In the genomic region with DNA sequence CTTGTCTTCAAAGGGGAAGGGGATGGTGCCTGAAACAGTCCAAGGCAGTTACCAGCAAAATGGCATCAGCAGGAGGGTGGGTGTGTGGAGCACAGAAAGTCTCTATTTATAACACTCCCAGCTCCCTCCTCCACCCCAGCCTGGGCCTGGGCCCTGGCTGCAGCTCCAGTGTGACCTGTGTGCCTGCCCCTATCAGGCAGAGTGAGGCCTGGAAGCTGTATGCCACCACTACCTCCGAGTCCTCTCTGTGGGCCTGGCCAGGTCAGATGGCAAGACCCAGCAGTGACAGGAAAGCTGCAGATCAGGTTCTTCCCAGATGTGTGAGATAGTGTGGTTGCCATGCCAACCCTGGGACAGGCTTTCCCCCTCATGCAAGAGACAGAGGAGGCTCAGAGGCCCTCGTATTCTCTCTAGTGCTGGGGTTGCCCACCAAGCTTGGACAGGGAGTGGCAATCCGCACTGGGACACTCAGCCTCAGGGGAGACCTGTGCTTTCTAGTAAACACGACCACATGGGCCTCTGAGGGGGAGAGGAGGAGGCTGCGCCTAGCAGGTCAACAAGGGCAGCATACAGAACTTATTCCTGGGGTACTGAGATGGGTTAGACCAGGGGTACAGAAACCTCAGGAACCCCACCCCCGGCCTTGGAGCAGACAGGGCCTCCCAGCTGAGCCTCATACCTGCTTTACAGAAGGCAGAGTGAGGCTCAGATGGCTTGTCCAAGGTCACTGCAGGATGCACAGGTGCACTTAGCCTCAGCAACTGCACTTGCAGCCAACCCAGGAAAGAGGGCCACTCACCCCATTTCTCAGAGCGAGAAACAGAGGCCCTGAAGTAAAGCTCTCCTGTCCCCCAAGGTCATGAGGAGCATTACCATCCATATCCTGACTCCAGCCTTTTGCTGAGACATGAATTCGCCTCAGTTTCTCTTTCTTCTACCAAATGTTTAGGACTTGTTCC, we compare ENCODE assay signal across 8 mouse cellular contexts. TPM values are rescaled to one million over a fixed set of nuclear protein-coding genes. Genes with fewer than 3 reads are reported as not detected.
DNase-seq lines count a peak whose midpoint lies in the region; ATAC-seq and TF ChIP-seq lines count a peak whose summit lies in the region.

No protein-coding gene starts in this region.

- peaks cover 5% of the 10 kb centered on the region; the same call in 1 of the 2 replicates for H3K79me2 ChIP-seq in liver, adult 2 months (ENCODE audit: control insufficient read depth, insufficient read depth, low read length)

- H3K9ac ChIP-seq in liver, adult 2 months (ENCODE audit: low read depth, low read length), result no peak overlapping the region
- peak overlapping the region; percentile 86; the same call in 1 of the 2 replicates for H3K9ac ChIP-seq in intestine, embryonic 15.5 days

- peak; percentile 10; the same call in 1 of the 2 replicates for ATAC-seq in intestine, embryonic 15.5 days
- ATAC-seq in erythroid progenitor cell, adult 5-6 weeks (replicated peaks; ENCODE audit: low FRiP score, poor library complexity, severe bottlenecking), result no peak

- H3K27me3 ChIP-seq in liver, adult 2 months (ENCODE audit: control insufficient read depth, insufficient read depth, low read length), result no peaks in the 10 kb centered on the region
- H3K27me3 ChIP-seq in erythroblast, embryonic 14.5 days (ENCODE audit: control insufficient read depth), result no peaks in the 10 kb centered on the region
- no peaks in the 10 kb centered on the region for H3K27me3 ChIP-seq in intestine, embryonic 15.5 days (replicated peaks)

- no peak overlapping the region for H3K27ac ChIP-seq in liver, adult 2 months (replicated peaks; ENCODE audit: insufficient read depth, low read depth, low read length)
- H3K27ac ChIP-seq in intestine, embryonic 15.5 days, result peak overlapping the region; percentile 44; the same call in 1 of the 2 replicates

- peak overlapping the region; percentile 91 for H3K4me2 ChIP-seq in intestine, embryonic 15.5 days (replicated peaks)

- peak overlapping the region; percentile 92; the same call in 1 of the 2 replicates for H3K4me3 ChIP-seq in liver, adult 2 months (ENCODE audit: insufficient read depth, low read depth, low read length)
- peak overlapping the region; percentile 87 for H3K4me3 ChIP-seq in erythroblast, embryonic 14.5 days (replicated peaks)
- H3K4me3 ChIP-seq in intestine, embryonic 15.5 days (replicated peaks), result peak overlapping the region; percentile 83

- H3K4me1 ChIP-seq in liver, adult 2 months (ENCODE audit: control insufficient read depth, insufficient read depth, low read length), result peaks cover 7% of the 10 kb centered on the region; the same call in 1 of the 2 replicates
- H3K4me1 ChIP-seq in erythroblast, embryonic 14.5 days (ENCODE audit: control insufficient read depth), result peaks cover 41% of the 10 kb centered on the region
- peaks cover 34% of the 10 kb centered on the region for H3K4me1 ChIP-seq in intestine, embryonic 15.5 days (replicated peaks)

- WGBS in liver, adult 2 months, result 64% methylated on average over 8 of the region's 8 CpGs
- WGBS in intestine, embryonic 15.5 days, result 41% methylated on average over 8 of the region's 8 CpGs

- DNase-seq in liver, adult 2 months (ENCODE audit: extremely low read depth, low read depth, low spot score), result no peak
- no peak for DNase-seq in liver
- peak; percentile 21 for DNase-seq in brain, embryonic 14.5 days (ENCODE audit: low read depth)
- peak; percentile 16 for DNase-seq in naive thymus-derived CD4-positive, alpha-beta T cell, adult 2 months (ENCODE audit: low read depth)
- DNase-seq in yolk sac, embryonic 10.5 days (ENCODE audit: low spot score), result no peak

- H3K36me3 ChIP-seq in liver, adult 2 months (ENCODE audit: control insufficient read depth, insufficient read depth, low read length), result peaks cover 2% of the 10 kb centered on the region; the same call in 1 of the 2 replicates
- peaks cover 19% of the 10 kb centered on the region for H3K36me3 ChIP-seq in erythroblast, embryonic 14.5 days (ENCODE audit: control insufficient read depth)
- no peaks in the 10 kb centered on the region for H3K36me3 ChIP-seq in intestine, embryonic 15.5 days

- H3K9me3 ChIP-seq in erythroblast, embryonic 14.5 days (ENCODE audit: control insufficient read depth, low read length), result peaks cover 3% of the 10 kb centered on the region
- no peaks in the 10 kb centered on the region for H3K9me3 ChIP-seq in intestine, embryonic 15.5 days

- no peak for TF ChIP-seq POLR2A in liver, adult 2 months (IDR thresholded peaks at IDR 0.05; ENCODE audit: extremely low read depth, insufficient read depth, low read length)
- TF ChIP-seq POLR2A in brain, embryonic 14.5 days (IDR thresholded peaks at IDR 0.05; ENCODE audit: borderline replicate concordance, extremely low read depth, insufficient read depth, insufficient read length, poor library complexity, severe bottlenecking), result no peak

- TF ChIP-seq CTCF in liver, adult 2 months (IDR thresholded peaks at IDR 0.05; ENCODE audit: low read depth, low read length), result no peak
- no peak for TF ChIP-seq CTCF in brain, embryonic 14.5 days (IDR thresholded peaks at IDR 0.05; ENCODE audit: borderline replicate concordance, extremely low read depth, insufficient read depth, insufficient read length)

RNA-seq across cellular contexts. Expression of gene Sh3glb2, which starts 1.3 kb away (rescaled TPM):
- 23.3 and 23.5 TPM in 2 replicates for total RNA-seq in liver, adult 2 months (2014; rRNA removed)
- polyA plus RNA-seq in liver, adult 2 months (2012; rRNA removed), result 50.0 and 62.0 TPM in 2 replicates
- 304 and 410 TPM in 2 replicates for polyA plus RNA-seq in brain, embryonic 14.5 days (2012; rRNA removed)
- polyA plus RNA-seq in erythroblast, embryonic 14.5 days (2012), result 1.8 TPM in 2 replicates
- polyA plus RNA-seq in intestine, embryonic 15.5 days (2015; fragmentation: Nextera tagmentation; extraction: Ambion mirVana), result 68.4 and 69.4 TPM in 2 replicates
- 6.5 and 8.4 TPM in 2 replicates for total RNA-seq in erythroid progenitor cell, adult 5-6 weeks (2015; ENCODE audit: low replicate concordance)
- total RNA-seq in erythroid progenitor cell, adult 5-6 weeks (2017; ENCODE audit: low replicate concordance), result 5.4 and 10.8 TPM in 2 replicates

RNA-seq across cellular contexts. Expression of gene Miga2, which starts 6.2 kb away (rescaled TPM):
- 30.7 and 37.2 TPM in 2 replicates for total RNA-seq in liver, adult 2 months (2014; rRNA removed)
- polyA plus RNA-seq in liver, adult 2 months (2012; rRNA removed), result 46.5 and 52.2 TPM in 2 replicates
- 40.4 and 43.8 TPM in 2 replicates for polyA plus RNA-seq in brain, embryonic 14.5 days (2012; rRNA removed)
- 0.95 and 1.2 TPM in 2 replicates for polyA plus RNA-seq in erythroblast, embryonic 14.5 days (2012)
- 20.9 and 24.1 TPM in 2 replicates for polyA plus RNA-seq in intestine, embryonic 15.5 days (2015; fragmentation: Nextera tagmentation; extraction: Ambion mirVana)
- 3.8 and 7.2 TPM in 2 replicates for total RNA-seq in erythroid progenitor cell, adult 5-6 weeks (2015; ENCODE audit: low replicate concordance)
- 12.4 and 18.7 TPM in 2 replicates for total RNA-seq in erythroid progenitor cell, adult 5-6 weeks (2017; ENCODE audit: low replicate concordance)

RNA-seq across cellular contexts. Expression of gene Dolpp1, which starts 34.2 kb away (rescaled TPM):
- 8.9 and 11.2 TPM in 2 replicates for total RNA-seq in liver, adult 2 months (2014; rRNA removed)
- 44.8 and 47.3 TPM in 2 replicates for polyA plus RNA-seq in liver, adult 2 months (2012; rRNA removed)
- 73.2 and 114 TPM in 2 replicates for polyA plus RNA-seq in brain, embryonic 14.5 days (2012; rRNA removed)
- polyA plus RNA-seq in erythroblast, embryonic 14.5 days (2012), result 2.2 and 2.6 TPM in 2 replicates
- polyA plus RNA-seq in intestine, embryonic 15.5 days (2015; fragmentation: Nextera tagmentation; extraction: Ambion mirVana), result 44.5 and 50.9 TPM in 2 replicates
- total RNA-seq in erythroid progenitor cell, adult 5-6 weeks (2015; ENCODE audit: low replicate concordance), result 4.6 and 14.1 TPM in 2 replicates
- 5.4 and 20.9 TPM in 2 replicates for total RNA-seq in erythroid progenitor cell, adult 5-6 weeks (2017; ENCODE audit: low replicate concordance)

RNA-seq across cellular contexts. Expression of gene Crat, which starts 57.8 kb away (rescaled TPM):
- 9.2 and 24.3 TPM in 2 replicates for total RNA-seq in liver, adult 2 months (2014; rRNA removed)
- 65.2 and 92.6 TPM in 2 replicates for polyA plus RNA-seq in liver, adult 2 months (2012; rRNA removed)
- 28.3 and 31.3 TPM in 2 replicates for polyA plus RNA-seq in brain, embryonic 14.5 days (2012; rRNA removed)
- polyA plus RNA-seq in erythroblast, embryonic 14.5 days (2012), result 15.6 and 20.5 TPM in 2 replicates
- polyA plus RNA-seq in intestine, embryonic 15.5 days (2015; fragmentation: Nextera tagmentation; extraction: Ambion mirVana), result 19.6 and 19.8 TPM in 2 replicates
- 80.9 and 111 TPM in 2 replicates for total RNA-seq in erythroid progenitor cell, adult 5-6 weeks (2015; ENCODE audit: low replicate concordance)
- total RNA-seq in erythroid progenitor cell, adult 5-6 weeks (2017; ENCODE audit: low replicate concordance), result 33.9 and 79.7 TPM in 2 replicates

RNA-seq across cellular contexts. Expression of gene Ptpa, which starts 58.0 kb away (rescaled TPM):
- total RNA-seq in liver, adult 2 months (2014; rRNA removed), result 18.3 and 25.1 TPM in 2 replicates
- 48.9 and 54.3 TPM in 2 replicates for polyA plus RNA-seq in liver, adult 2 months (2012; rRNA removed)
- 151 and 152 TPM in 2 replicates for polyA plus RNA-seq in brain, embryonic 14.5 days (2012; rRNA removed)
- polyA plus RNA-seq in erythroblast, embryonic 14.5 days (2012), result 150 and 192 TPM in 2 replicates
- 117 and 120 TPM in 2 replicates for polyA plus RNA-seq in intestine, embryonic 15.5 days (2015; fragmentation: Nextera tagmentation; extraction: Ambion mirVana)
- 118 and 151 TPM in 2 replicates for total RNA-seq in erythroid progenitor cell, adult 5-6 weeks (2015; ENCODE audit: low replicate concordance)
- 103 and 168 TPM in 2 replicates for total RNA-seq in erythroid progenitor cell, adult 5-6 weeks (2017; ENCODE audit: low replicate concordance)

Comparison
In these comparisons a context has a peak if more than half of its experiments do, and no peak if none do; other contexts are left out.
1. DNase-seq: peak in brain, embryonic 14.5 days (single experiment) and naive thymus-derived CD4-positive, alpha-beta T cell, adult 2 months (single experiment); none in liver, adult 2 months (single experiment), liver (single experiment) and yolk sac, embryonic 10.5 days (single experiment).
2. RNA of gene Sh3glb2, which starts 1.3 kb away (polyA plus RNA-seq): 304 to 410 TPM in brain, embryonic 14.5 days, 68.4 to 69.4 TPM in intestine, embryonic 15.5 days and 50.0 to 62.0 TPM in liver, adult 2 months; 1.8 TPM in erythroblast, embryonic 14.5 days; every median in the first group is over 10 times any median in the second.
3. RNA of gene Miga2, which starts 6.2 kb away (polyA plus RNA-seq): 46.5 to 52.2 TPM in liver, adult 2 months, 40.4 to 43.8 TPM in brain, embryonic 14.5 days and 20.9 to 24.1 TPM in intestine, embryonic 15.5 days; 0.95 to 1.2 TPM in erythroblast, embryonic 14.5 days; every median in the first group is over 10 times any median in the second.
4. RNA of gene Dolpp1, which starts 34.2 kb away (polyA plus RNA-seq): 73.2 to 114 TPM in brain, embryonic 14.5 days, 44.8 to 47.3 TPM in liver, adult 2 months and 44.5 to 50.9 TPM in intestine, embryonic 15.5 days; 2.2 to 2.6 TPM in erythroblast, embryonic 14.5 days; every median in the first group is over 10 times any median in the second.
5. Peak in every context shown above with its lines, with median percentiles within 50 percentile points of each other: H3K4me3 ChIP-seq.